Mouse (Mus musculus): ENCODE measurements at regions not wholly inside any gene's neighbourhood (a gene's known extent, or its start where the extent isn't known, plus 50 kb on each side); places are given as distances from the start of the nearest gene placed in this dataset.

DNA sequence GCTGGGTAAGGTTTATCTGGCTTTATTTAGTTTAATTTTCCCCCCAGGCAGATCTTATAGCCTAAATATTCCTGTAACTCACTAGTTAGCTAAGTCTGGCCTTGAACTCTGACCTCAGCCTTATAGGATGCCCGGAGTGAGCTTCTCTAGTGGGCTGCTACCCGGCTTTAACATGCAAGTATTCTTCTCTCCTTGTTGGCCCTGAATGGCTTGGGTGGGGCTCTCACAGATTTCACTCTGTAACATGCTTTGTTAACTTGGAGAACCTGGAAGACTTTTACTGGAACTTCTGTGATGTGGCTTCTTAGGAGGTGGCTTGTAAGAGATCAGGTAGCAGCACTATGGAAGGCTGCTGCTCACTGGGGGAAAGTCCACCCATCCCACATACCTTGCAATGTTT lies 177.3 kb upstream of the Camk1g start:
- intact Hi-C loops (cut with DNase I): no loop called here
- no peak for TF ChIP-seq CTCF (IDR thresholded peaks at IDR 0.05)

DNA sequence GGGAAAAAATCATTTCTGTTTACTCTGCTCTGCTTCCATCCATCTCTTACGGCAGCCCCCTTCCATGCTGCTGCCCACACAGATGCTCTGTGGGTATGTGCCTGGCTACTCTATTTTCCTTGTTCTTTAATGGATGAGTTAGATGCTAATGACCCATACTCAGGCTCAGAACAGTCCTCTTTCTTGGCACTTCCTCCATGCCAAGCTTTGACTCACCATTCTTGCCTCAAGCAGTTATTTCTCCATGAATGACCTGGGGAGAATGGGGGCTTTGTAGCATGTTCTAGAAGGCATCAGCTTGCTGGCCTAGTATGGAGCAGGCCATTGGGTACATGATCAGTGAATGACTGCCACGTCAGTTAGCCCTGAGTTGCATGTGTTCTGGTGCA lies 175.9 kb upstream of the Camk1g start:
- H3K27ac ChIP-seq: no peak overlapping the region
- TF ChIP-seq CTCF (IDR thresholded peaks at IDR 0.05): no peak
- no peak overlapping the region for H3K4me3 ChIP-seq
- no peak for DNase-seq
- intact Hi-C loops (cut with DNase I): no loop called here

More for the DNA sequence above, 177.3 kb upstream of the Camk1g start:
- DNase-seq: no peak
- Histone ChIP-seq H3K4me3 (no peak overlapping the region), H3K27ac (no peak overlapping the region)

DNA sequence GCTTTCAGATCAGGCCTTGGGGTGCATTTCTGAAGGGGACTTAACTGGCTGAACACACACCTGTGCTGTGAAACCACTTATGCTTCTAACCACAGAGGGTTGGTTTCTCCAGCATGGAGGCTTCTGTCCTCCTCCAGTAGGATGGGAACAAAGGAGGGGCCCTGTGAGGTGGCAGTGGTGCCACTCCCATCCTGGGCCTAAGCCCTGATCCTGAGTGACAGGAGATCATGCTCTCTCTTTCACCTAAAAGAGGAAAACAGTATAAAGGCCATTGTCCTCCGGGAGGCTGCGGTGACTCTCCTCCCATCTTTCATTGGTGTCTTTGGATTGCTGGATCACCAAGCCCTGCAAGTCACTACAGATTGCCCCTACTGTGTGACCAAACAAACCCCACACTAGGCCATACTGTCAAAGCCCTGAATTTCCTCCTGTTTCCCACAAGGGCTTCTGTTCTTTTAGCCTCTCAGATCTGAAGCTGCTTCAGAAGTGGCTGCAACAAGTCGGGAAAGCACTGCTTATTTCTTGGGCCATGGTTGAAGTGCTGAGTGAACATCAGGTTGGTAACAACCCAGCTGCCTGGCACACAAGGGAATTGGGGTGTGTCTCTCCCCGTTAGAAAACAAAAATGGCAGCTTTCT lies 175.4 kb upstream of the Camk1g start:
- DNase-seq: no peak
- no peak overlapping the region for H3K27ac ChIP-seq
- no peak overlapping the region for H3K4me3 ChIP-seq
- TF ChIP-seq CTCF (IDR thresholded peaks at IDR 0.05): no peak
- intact Hi-C loops (cut with DNase I): no loop called here

DNA sequence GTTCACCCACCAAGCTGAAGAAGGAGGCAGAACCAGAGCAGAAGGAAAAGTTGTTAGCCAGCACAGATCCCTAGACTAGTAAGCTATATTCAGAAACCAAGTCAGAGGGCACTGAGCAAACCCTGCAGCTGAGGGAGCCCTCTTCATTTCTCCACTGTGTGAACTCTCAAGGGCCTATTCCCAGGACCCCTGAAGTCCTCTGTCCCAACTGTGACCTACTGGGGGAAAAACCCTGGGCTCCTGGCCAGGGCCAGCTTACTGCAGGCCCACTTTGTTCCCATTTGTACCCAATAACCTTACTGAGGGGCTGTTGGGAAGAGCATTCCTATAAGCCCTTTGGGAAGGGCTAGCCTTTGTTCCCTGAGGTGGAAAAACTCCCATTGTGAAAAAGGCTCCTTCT lies 174.7 kb upstream of the Camk1g start:
- H3K4me3 ChIP-seq: no peak overlapping the region
- TF ChIP-seq CTCF (IDR thresholded peaks at IDR 0.05): no peak
- H3K27ac ChIP-seq: no peak overlapping the region
- no peak for DNase-seq
- intact Hi-C loops (cut with DNase I): no loop called here

GRCm38 (mm10) chr1:193543834-193544233 lies 173.7 kb upstream of the Camk1g start:
- no peak for TF ChIP-seq CTCF (IDR thresholded peaks at IDR 0.05)
- DNase-seq: no peak
- intact Hi-C loops (cut with DNase I): no loop called here
- Histone ChIP-seq H3K27ac (no peak overlapping the region), H3K4me3 (no peak overlapping the region)

- no peak for DNase-seq
- no peak for TF ChIP-seq CTCF (IDR thresholded peaks at IDR 0.05)
- no peak overlapping the region for H3K4me3 ChIP-seq
- intact Hi-C loops (cut with DNase I): no loop called here
- H3K27ac ChIP-seq: no peak overlapping the region
Measured at GRCm38 (mm10) chr1:193543284-193543683, 173.2 kb upstream of the Camk1g start.

- TF ChIP-seq CTCF (IDR thresholded peaks at IDR 0.05): no peak
- no peak for DNase-seq
- Histone ChIP-seq H3K27ac (no peak overlapping the region), H3K4me3 (no peak overlapping the region)
- intact Hi-C loops (cut with DNase I): no loop called here
Measured at GRCm38 (mm10) chr1:193541934-193542580, 172.0 kb upstream of the Camk1g start.

DNA sequence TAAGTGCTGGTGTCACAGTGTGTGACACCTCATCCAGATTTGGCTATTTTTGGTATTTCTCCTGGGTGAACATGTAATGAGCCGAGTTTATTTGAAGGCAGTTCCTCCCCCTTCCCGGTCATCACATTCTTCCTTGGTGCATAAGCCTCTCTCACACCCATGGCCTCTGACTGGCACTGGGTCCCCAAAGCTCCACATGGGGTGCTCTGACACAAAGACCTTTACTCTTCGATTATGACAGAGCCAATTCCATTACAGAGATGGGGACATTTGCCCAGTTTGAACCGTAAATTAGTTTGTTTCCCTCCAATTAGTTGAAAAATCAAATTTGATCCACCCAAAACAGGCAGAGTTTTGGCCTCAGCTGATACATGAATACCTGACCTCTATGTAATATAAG lies 171.2 kb upstream of the Camk1g start:
- Histone ChIP-seq H3K4me3 (no peak overlapping the region), H3K27ac (no peak overlapping the region)
- intact Hi-C loops (cut with DNase I): no loop called here
- TF ChIP-seq CTCF (IDR thresholded peaks at IDR 0.05): no peak
- DNase-seq: no peak

DNA sequence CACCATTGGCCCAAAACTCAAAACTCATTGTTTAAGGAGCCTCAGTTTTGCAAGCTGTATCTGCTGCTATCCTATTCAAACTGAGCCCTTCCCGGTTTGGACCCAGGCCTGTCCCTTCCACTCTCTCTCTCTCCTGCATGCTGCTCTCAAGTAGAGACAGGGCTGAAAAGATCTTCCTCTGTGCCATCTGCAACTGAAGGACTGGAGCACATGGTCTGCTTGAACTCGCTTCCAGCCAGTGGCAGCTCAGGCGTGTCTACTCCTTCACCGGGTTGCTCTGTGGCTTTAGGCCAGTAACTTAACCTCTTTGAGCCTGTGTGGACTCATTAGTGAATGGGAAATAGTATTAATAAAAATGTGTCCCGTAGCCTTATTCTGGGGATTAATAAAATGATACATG lies 170.4 kb upstream of the Camk1g start:
- no peak for TF ChIP-seq CTCF (IDR thresholded peaks at IDR 0.05)
- intact Hi-C loops (cut with DNase I): no loop called here

GRCm38 (mm10) chr1:193539261-193539660 lies 169.2 kb upstream of the Camk1g start:
- Histone ChIP-seq H3K27ac (no peak overlapping the region), H3K4me3 (no peak overlapping the region)
- TF ChIP-seq CTCF (IDR thresholded peaks at IDR 0.05): no peak
- intact Hi-C loops (cut with DNase I): no loop called here
- no peak for DNase-seq

More for the DNA sequence above, 170.4 kb upstream of the Camk1g start:
- no peak for DNase-seq
- Histone ChIP-seq H3K4me3 (no peak overlapping the region), H3K27ac (no peak overlapping the region)

GRCm38 (mm10) chr1:193538425-193538824 lies 168.3 kb upstream of the Camk1g start:
- no peak for TF ChIP-seq CTCF (IDR thresholded peaks at IDR 0.05)
- Histone ChIP-seq H3K27ac (no peak overlapping the region), H3K4me3 (no peak overlapping the region)
- intact Hi-C loops (cut with DNase I): no loop called here
- no peak for DNase-seq

DNA sequence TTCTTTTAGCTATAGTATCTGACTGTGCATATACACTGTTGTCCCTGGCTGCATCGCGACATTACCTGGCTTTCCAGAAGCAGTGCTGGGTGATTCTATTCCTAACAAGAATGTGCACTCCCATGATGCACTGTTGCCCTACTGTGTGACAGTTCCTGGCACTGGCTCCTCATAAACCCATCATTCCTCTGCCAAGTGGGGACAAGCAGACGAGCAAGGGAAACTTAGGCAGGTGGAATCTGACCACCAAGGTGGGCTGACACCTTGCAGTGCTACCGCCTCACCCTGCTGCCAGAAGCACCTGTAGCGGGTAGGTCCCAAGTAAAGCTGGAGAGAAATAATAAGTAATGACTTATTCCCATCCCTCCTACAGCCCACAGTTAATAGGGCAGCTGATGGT lies 167.5 kb upstream of the Camk1g start:
- H3K27ac ChIP-seq: no peak overlapping the region
- DNase-seq: no peak
- no peak overlapping the region for H3K4me3 ChIP-seq
- intact Hi-C loops (cut with DNase I): no loop called here
- TF ChIP-seq CTCF (IDR thresholded peaks at IDR 0.05): no peak

DNA sequence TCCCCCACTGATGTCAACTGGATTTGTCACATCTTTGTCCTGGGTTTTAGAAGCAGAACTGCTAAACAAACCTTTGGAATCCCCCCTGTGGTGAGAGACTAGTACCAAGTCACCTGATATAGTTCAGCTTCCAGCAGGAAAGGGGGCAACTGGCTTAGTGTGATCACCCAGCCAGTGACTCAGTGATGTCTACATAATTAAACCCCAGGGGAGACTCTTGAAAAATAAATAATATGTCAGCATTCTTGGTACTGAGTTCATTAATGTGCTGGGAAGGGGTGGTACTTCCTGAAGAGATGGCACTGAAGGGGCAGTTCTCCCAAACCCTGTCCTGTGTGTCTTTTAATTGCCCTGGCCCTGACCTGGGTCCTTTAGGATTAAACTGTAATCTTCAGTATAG lies 166.5 kb upstream of the Camk1g start:
- no peak for DNase-seq
- no peak for TF ChIP-seq CTCF (IDR thresholded peaks at IDR 0.05)
- intact Hi-C loops (cut with DNase I): no loop called here
- H3K27ac ChIP-seq: no peak overlapping the region
- H3K4me3 ChIP-seq: no peak overlapping the region

GRCm38 (mm10) chr1:193534449-193534848 lies 164.4 kb upstream of the Camk1g start:
- no peak overlapping the region for H3K4me3 ChIP-seq
- TF ChIP-seq CTCF (IDR thresholded peaks at IDR 0.05): no peak
- intact Hi-C loops (cut with DNase I): no loop called here
- no peak for DNase-seq
- no peak overlapping the region for H3K27ac ChIP-seq

Data from gastrocnemius, adult 2 months (tissue).